Mouse (Mus musculus) forebrain, embryonic 14.5 days (tissue): ENCODE results near the gene Pklr. TPM values are rescaled to one million over a fixed set of nuclear protein-coding genes. Genes with fewer than 3 reads are reported as not detected.

Source experiments
- ATAC-seq: fragments of 200-750 bp; cut with Nextera tagmentation; 2 replicates; pipeline ENCODE4 v1.8.0; 2017; ENCODE audit warnings: mild to moderate bottlenecking, moderate library complexity
- DNase-seq: peaks from one replicate; pipeline ENCODE4 v3.0.0-alpha.2; 2015; ENCODE audit warnings: low spot score
- H3K27ac ChIP-seq: fragments of 300-500 bp; sonication (generic); 2 replicates; pipeline ENCODE4 v1.5.1; 2014; ENCODE audit warnings: low read depth, mild to moderate bottlenecking, control low read depth, low read length, moderate library complexity
- H3K27me3 ChIP-seq: fragments of 300-500 bp; sonication (generic); replicated peaks from 2 replicates; pipeline ENCODE4 v1.6.1; 2014; ENCODE audit warnings: low read length, control low read depth, mixed read lengths; ENCODE audit not compliant: control insufficient read depth, insufficient read depth
- H3K36me3 ChIP-seq: fragments of 300-500 bp; sonication (generic); 2 replicates; pipeline ENCODE4 v1.6.1; 2014; ENCODE audit warnings: low read length, control low read depth; ENCODE audit not compliant: control insufficient read depth, insufficient read depth
- H3K4me1 ChIP-seq: fragments of 300-500 bp; sonication (generic); 2 replicates; pipeline ENCODE4 v1.6.1; 2014; ENCODE audit warnings: antibody characterized with exemption, low read length, control low read depth; ENCODE audit not compliant: control insufficient read depth, insufficient read depth
- H3K4me2 ChIP-seq: fragments of 300-500 bp; sonication (generic); 2 replicates; pipeline ENCODE4 v1.6.1; 2014; ENCODE audit warnings: mild to moderate bottlenecking, control low read depth, low read length
- H3K4me3 ChIP-seq: fragments of 300-500 bp; sonication (generic); 2 replicates; pipeline ENCODE4 v1.5.1; 2014; ENCODE audit warnings: low read depth, low read length, control low read depth
- H3K9ac ChIP-seq: fragments of 300-500 bp; sonication (generic); 2 replicates; pipeline ENCODE4 v1.6.1; 2014; ENCODE audit warnings: mild to moderate bottlenecking, low read length, control low read depth, moderate library complexity
- H3K9me3 ChIP-seq: fragments of 300-500 bp; sonication (generic); replicated peaks from 2 replicates; pipeline ENCODE4 v1.6.1; 2016; ENCODE audit warnings: low read length, control low read depth, mixed read lengths; ENCODE audit not compliant: control insufficient read depth
- WGBS: fragments of 180-500 bp; shearing (Covaris S2); extraction: QIAGEN DNeasy Blood & Tissue Kit; methylation state at CpG from one replicate; pipeline ENCODE4 v1.1.7; 2014; 5-methylcytosine and 5-hydroxymethylcytosine counted together
- polyA plus RNA-seq: library from polyadenylated mRNA; unstranded; fragments of >200 nt; fragmentation: Nextera tagmentation; extraction: Ambion mirVana; gene quantifications from 2 replicates; pipeline ENCODE4 v1.2.1, GENCODE M21; 2014

Pklr gene
- polyA plus RNA-seq, 1 experiment from 2014 or later, result 0.06 TPM

DNA sequence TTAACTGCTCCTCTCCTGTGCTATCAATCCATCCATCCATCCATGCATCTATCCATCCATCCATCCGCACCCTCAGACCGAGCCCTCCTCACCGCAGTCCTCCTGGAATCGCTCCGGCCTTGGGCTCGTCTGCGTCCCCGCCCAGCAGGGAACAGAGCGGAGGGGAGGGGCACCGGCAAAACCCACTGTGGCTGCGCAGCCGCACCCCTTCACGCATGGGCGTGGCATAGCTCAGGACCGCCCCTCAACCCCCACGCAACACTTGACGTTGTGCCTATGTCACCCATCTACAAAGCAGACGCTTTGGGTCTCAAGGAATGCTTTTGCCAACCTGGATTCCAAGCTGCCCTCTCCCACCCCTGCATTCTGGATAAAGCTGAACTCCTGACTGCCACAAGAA is 42.8 kb upstream of the Pklr start, which contains the start of gene Rusc1:
TSS of gene Rusc1 (minus strand) at position 137 of the 400 bp plus-strand sequence.
- Histone ChIP-seq H3K27me3 (0 out of 2 replicates have a peak, but pooled peaks cover 4% of the 10 kb centered on the region), H3K36me3 (peaks cover 58% of the 10 kb centered on the region), H3K4me3 (peak within 1 kb of the TSS; percentile 69), H3K9me3 (no peaks in the 10 kb centered on the region), H3K4me2 (peak within 1 kb of the TSS; percentile 98), H3K27ac (peak within 1 kb of the TSS; percentile 72), H3K9ac (peak within 1 kb of the TSS; percentile 80), H3K4me1 (peaks cover 16% of the 10 kb centered on the region; the same call in 1 of the 2 replicates)
- ATAC-seq (peak; percentile 85), DNase-seq (peak; percentile 95)
- under 1% methylated on average over 18 of the region's 18 CpGs for WGBS

DNA sequence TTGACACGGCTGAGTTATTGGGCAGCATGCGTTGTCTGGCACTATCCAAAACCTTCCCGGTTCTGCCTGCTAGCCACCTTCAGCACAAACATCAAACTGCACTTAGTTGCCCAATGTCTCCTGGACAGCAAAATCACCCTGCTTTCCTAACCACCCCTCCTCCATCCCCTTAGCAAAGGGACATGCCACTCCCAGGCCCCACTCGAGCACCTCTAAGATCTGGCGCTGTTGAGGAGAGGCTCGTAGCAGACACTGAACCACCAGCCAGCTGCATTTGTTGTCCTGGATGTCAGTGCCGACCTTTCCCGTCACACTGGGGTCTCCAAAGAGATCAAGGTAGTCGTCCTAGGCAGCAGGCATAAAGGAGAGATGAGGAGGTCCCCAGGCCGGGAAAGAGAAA is 41.9 kb upstream of the Pklr start:
- H3K36me3 ChIP-seq, result peaks cover 58% of the 10 kb centered on the region
- ATAC-seq, result no peak
- no peak for DNase-seq
- 87% methylated on average over 10 of the region's 10 CpGs for WGBS
- H3K9me3 ChIP-seq, result no peaks in the 10 kb centered on the region
- no peak overlapping the region for H3K9ac ChIP-seq
- H3K4me1 ChIP-seq, result peaks cover 16% of the 10 kb centered on the region; the same call in 1 of the 2 replicates
- 0 out of 2 replicates have a peak, but pooled peaks cover under 1% of the 10 kb centered on the region for H3K27me3 ChIP-seq
- no peak overlapping the region for H3K4me2 ChIP-seq
- H3K27ac ChIP-seq, result no peak overlapping the region
- no peak overlapping the region for H3K4me3 ChIP-seq

DNA sequence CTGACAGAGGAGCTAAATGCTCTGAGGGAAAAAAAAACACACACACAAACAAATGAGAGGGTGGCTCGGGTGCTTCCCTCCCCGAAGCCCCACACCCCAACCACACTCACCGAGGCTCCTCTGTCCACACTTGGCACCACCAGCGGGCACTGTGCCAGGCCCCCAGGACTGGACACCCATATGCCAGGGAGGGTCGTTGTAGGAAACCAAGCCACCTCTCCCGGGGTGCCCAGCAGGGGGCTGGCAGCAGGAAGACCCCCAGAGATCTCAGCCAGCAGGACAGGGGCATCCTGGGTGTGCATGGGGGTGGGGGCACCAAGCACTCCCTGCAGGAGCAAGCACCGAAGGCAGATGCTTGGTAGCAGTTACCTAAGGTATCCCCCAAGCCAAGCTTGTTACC is 35.1 kb upstream of the Pklr start, which contains the start of gene Gm43738:
TSS of gene Gm43738 (minus strand) at position 289 of the 400 bp plus-strand sequence.
- Histone ChIP-seq H3K9ac (peak within 1 kb of the TSS; percentile 75), H3K4me1 (peaks cover 11% of the 10 kb centered on the region), H3K27ac (peak within 1 kb of the TSS; percentile 36; the same call in 1 of the 2 replicates), H3K9me3 (no peaks in the 10 kb centered on the region), H3K27me3 (no peaks in the 10 kb centered on the region), H3K4me2 (peak within 1 kb of the TSS; percentile 95), H3K4me3 (peak within 1 kb of the TSS; percentile 79), H3K36me3 (peaks cover 42% of the 10 kb centered on the region)
- 33% methylated on average over 7 of the region's 7 CpGs for WGBS
- ATAC-seq (no peak), DNase-seq (peak; percentile 15)

DNA sequence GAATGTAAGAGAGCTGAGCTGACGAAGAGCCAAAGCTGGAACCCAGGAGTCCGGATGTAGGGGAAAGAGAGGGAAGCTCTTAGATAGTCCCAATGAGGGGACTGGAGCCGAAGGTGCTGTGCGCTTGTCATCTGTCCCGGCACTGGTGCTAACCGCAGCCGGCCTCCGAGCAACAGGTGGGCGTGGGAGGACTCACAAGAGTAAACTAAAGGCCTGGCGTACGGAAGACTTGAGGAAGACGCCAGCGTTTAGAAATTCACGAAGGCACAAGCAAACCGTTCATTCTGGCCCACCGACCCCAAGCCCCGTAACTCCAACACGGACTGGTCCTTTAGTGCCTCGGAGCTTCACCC is 34.5 kb upstream of the Pklr start:
- peak overlapping the region; percentile 75 for H3K9ac ChIP-seq
- peak overlapping the region; percentile 95 for H3K4me2 ChIP-seq
- WGBS, result 1% methylated on average over 19 of the region's 19 CpGs
- H3K27me3 ChIP-seq, result no peaks in the 10 kb centered on the region
- H3K4me1 ChIP-seq, result peaks cover 11% of the 10 kb centered on the region
- DNase-seq (no peak), ATAC-seq (peak; percentile 27)
- H3K9me3 ChIP-seq, result no peaks in the 10 kb centered on the region
- H3K27ac ChIP-seq, result peak overlapping the region; percentile 36; the same call in 1 of the 2 replicates
- peak overlapping the region; percentile 79 for H3K4me3 ChIP-seq
- peaks cover 36% of the 10 kb centered on the region for H3K36me3 ChIP-seq

DNA sequence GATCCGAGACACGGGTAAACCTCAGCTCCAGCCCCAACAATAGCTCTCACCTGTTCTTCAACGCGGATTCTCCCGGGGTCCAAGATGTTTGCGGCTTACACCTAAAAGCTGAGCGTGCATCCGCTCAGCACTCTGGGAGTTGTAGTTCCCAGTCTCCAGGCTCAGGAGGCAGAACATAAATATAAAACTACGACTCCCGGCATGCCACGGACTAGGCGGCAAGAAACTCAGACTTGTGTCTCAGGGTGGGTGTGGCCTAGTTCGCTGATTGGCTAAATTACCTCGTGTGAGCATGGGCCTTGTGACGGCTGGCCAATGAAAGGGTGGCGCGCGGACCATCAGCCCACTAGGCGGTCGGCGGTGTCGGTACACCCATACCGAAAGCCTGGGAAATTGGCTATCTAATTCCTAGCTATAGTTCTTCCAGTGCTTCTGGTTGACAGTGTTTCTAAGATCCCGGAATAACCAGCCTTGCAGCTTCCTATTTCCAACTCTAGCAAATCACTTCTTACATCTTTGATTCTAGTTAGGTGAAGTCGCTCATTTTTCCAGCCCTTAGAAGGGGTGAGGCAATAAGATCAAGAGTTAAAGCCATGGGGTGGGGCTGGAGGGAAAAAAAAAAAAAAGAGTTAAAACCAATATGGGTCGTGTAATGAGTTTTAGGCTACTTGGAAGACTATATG is 34.0 kb upstream of the Pklr start, which contains the start of gene Fdps:
TSS of gene Fdps (minus strand) at position 148 of the 683 bp plus-strand sequence.
- WGBS, result under 1% methylated on average over 26 of the region's 26 CpGs
- Histone ChIP-seq H3K4me2 (peak within 1 kb of the TSS; percentile 95), H3K9me3 (no peaks in the 10 kb centered on the region), H3K9ac (peak within 1 kb of the TSS; percentile 75), H3K4me1 (peaks cover 11% of the 10 kb centered on the region), H3K4me3 (peak within 1 kb of the TSS; percentile 79), H3K27me3 (no peaks in the 10 kb centered on the region), H3K36me3 (peaks cover 31% of the 10 kb centered on the region), H3K27ac (peak within 1 kb of the TSS; percentile 70)
- ATAC-seq, result peak; percentile 100
- peak; percentile 100 for DNase-seq

DNA sequence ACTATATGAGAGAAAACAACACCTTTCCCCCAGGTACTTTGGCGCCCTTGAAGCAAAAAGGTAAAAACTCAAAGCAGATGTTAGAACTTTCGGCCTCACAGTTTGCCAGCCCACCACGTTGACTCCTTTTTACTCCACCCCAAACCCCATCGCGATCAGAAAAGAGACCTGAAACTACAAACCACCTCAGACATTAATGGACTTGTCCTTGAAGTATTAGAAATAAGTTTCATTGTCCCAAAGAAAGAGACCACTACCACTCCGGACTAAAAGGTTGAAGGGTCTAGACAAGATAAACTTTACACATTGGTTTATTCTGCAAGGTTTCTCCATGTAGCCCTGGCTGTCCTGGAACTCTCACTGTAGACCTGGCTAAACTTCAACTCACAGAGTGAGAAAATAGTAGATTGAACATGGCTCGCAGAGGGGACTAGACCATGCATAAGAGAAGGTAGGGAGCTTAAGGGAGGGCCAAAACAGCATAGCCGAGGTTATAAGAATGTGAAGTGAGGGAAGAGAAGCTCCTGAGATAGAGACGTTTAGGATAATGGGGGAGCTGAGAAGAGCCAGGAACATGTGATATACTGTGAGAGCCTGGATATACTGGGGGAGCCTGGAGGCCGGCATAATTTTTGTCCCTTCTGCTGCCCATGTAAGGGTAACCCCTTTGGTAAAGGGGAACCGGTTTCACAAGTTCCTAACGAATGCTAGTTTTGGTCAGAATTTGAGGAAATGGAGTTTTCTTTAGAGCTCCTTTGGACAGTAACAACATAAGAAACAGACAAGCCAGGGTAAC is 33.2 kb upstream of the Pklr start:
- 69% methylated on average over 12 of the region's 12 CpGs for whole genome bisulfite sequencing
- DNase-seq (no peak), ATAC-seq (no peak)
- H3K4me1 ChIP-seq, result peaks cover 11% of the 10 kb centered on the region
- H3K9ac ChIP-seq, result 0 out of 2 replicates have a peak overlapping the region, but pooled peaks have one; percentile 22
- H3K4me3 ChIP-seq, result peak overlapping the region; percentile 79
- no peaks in the 10 kb centered on the region for H3K27me3 ChIP-seq
- H3K27ac ChIP-seq, result peak overlapping the region; percentile 70
- H3K9me3 ChIP-seq, result no peaks in the 10 kb centered on the region
- H3K36me3 ChIP-seq, result peaks cover 23% of the 10 kb centered on the region
- H3K4me2 ChIP-seq, result peak overlapping the region; percentile 54

DNA sequence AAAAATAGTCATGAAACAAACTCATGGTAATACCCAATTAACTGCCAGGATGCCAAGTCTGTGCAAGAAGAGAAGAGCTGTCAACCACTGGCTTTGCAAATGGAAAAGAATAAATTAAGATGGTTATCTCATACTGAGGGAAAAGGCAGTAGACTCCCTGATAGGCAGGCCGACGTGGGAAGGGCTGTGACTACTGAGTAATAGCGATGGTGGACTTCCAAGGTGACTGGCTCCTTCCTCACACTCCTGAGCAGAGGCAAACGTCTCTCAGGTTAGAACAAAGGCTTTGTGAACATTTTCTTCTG is 32.7 kb upstream of the Pklr start:
- Histone ChIP-seq H3K27ac (no peak overlapping the region), H3K4me2 (no peak overlapping the region), H3K9ac (no peak overlapping the region), H3K27me3 (no peaks in the 10 kb centered on the region), H3K9me3 (no peaks in the 10 kb centered on the region), H3K36me3 (peaks cover 18% of the 10 kb centered on the region), H3K4me3 (no peak overlapping the region), H3K4me1 (peaks cover 11% of the 10 kb centered on the region)
- 79% methylated on average over 4 of the region's 4 CpGs for WGBS
- ATAC-seq (no peak), DNase-seq (no peak)

DNA sequence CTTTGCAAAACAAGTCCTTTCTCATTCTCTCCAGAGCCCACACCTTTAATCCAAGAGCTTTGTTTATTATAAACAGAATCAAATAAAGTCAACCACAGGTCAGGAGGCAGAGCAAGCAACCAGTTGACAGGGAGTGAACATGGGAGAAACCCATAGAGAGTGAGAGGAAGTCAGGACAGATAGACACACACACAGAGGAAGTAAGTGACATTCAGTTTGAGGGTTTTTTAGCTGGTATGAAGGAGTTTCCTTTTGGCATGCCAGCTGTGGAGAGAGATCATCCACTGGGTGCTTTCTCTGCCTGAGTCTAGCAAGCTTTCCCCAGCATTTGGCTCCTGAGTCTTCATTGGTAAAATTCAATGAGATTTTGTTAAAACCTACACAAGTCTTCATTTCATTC is 29.1 kb upstream of the Pklr start:
- Histone ChIP-seq H3K36me3 (no peaks in the 10 kb centered on the region), H3K9me3 (no peaks in the 10 kb centered on the region), H3K27me3 (no peaks in the 10 kb centered on the region), H3K9ac (no peak overlapping the region), H3K4me1 (no peaks in the 10 kb centered on the region), H3K4me3 (no peak overlapping the region), H3K27ac (no peak overlapping the region), H3K4me2 (no peak overlapping the region)
- ATAC-seq (no peak), DNase-seq (no peak)

DNA sequence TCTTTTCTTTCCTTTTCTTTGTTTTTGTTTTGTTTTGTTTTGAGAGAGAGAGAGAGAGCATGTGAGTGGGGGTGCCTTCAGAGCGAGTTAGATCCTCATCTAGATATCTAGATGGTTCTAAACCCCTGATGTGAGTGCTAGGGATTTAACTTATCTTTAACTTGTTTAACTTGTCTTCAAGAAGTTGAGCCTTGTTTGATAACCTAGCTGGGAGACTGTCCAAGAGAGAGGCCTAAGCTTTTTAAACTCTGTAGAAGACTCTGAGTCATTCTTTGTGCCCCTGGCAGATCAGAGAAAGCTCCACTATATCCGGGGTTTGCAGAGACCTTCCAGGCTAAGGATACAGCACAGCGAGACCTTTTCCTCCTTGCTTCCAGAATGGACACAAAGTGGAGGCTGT is 28.4 kb upstream of the Pklr start:
- Histone ChIP-seq H3K4me1 (no peaks in the 10 kb centered on the region), H3K36me3 (no peaks in the 10 kb centered on the region), H3K4me3 (no peak overlapping the region), H3K9me3 (no peaks in the 10 kb centered on the region), H3K4me2 (no peak overlapping the region), H3K9ac (no peak overlapping the region), H3K27ac (no peak overlapping the region), H3K27me3 (no peaks in the 10 kb centered on the region)
- DNase-seq (no peak), ATAC-seq (no peak)
- WGBS, result 72% methylated on average over 3 of the region's 3 CpGs
